Mouse (Mus musculus) hindbrain, postnatal 0 days (tissue): ENCODE results near the gene Cnot10. TPM values are rescaled to one million over a fixed set of nuclear protein-coding genes. Genes with fewer than 3 reads are reported as not detected.

Experiments used
- ATAC-seq: fragments of 200-750 bp; cut with Nextera tagmentation; 2 replicates; pipeline ENCODE4 v1.8.0; 2017; ENCODE audit warnings: mild to moderate bottlenecking, moderate TSS enrichment, moderate library complexity
- DNase-seq: peaks from one replicate; pipeline ENCODE4 v3.0.0-alpha.2; 2015; ENCODE audit warnings: low spot score
- H3K27ac ChIP-seq: fragments of 300-500 bp; sonication (generic); 2 replicates; pipeline ENCODE4 v1.5.1; 2014; ENCODE audit warnings: mild to moderate bottlenecking
- H3K27me3 ChIP-seq: fragments of 300-500 bp; sonication (generic); 2 replicates; pipeline ENCODE4 v1.6.1; 2014; ENCODE audit warnings: low read length, mixed read lengths; ENCODE audit not compliant: insufficient read depth
- H3K36me3 ChIP-seq: fragments of 300-500 bp; sonication (generic); 2 replicates; pipeline ENCODE4 v1.6.1; 2014; ENCODE audit warnings: low read length, mixed read lengths; ENCODE audit not compliant: insufficient read depth
- H3K4me1 ChIP-seq: fragments of 300-500 bp; sonication (generic); 2 replicates; pipeline ENCODE4 v1.6.1; 2014; ENCODE audit warnings: antibody characterized with exemption, low read length, mixed read lengths; ENCODE audit not compliant: insufficient read depth
- H3K4me2 ChIP-seq: fragments of 300-500 bp; sonication (generic); 2 replicates; pipeline ENCODE4 v1.6.1; 2014; ENCODE audit warnings: low read depth, mild to moderate bottlenecking, low read length, moderate library complexity, mixed read lengths
- H3K4me3 ChIP-seq: fragments of 300-500 bp; sonication (generic); 2 replicates; pipeline ENCODE4 v1.5.1; 2014; ENCODE audit warnings: low read length
- H3K9ac ChIP-seq: fragments of 300-500 bp; sonication (generic); replicated peaks from 2 replicates; pipeline ENCODE4 v1.6.1; 2014; ENCODE audit warnings: mild to moderate bottlenecking, low read length, moderate library complexity, mixed read lengths
- H3K9me3 ChIP-seq: fragments of 300-500 bp; sonication (generic); 2 replicates; pipeline ENCODE4 v1.6.1; 2016; ENCODE audit warnings: low read length, mixed read lengths
- CTCF ChIP-seq: IDR thresholded peaks from 2 replicates; pipeline ENCODE4 v1.5.1; 2016; ENCODE audit warnings: antibody characterized with exemption, control low read depth, low read depth
- WGBS: fragments of 180-500 bp; shearing (Covaris S2); extraction: QIAGEN DNeasy Blood & Tissue Kit; methylation state at CpG from one replicate; pipeline ENCODE4 v1.1.7; 2014; 5-methylcytosine and 5-hydroxymethylcytosine counted together
- polyA plus RNA-seq: library from polyadenylated mRNA; unstranded; fragments of >200 nt; fragmentation: Nextera tagmentation; extraction: Ambion mirVana; gene quantifications from 2 replicates; pipeline ENCODE4 v1.2.1, GENCODE M21; 2015
- total RNA-seq: library from RNA; depleted of rRNA; stranded (reverse); fragments of >200 nt; gene quantifications from 2 replicates; pipeline ENCODE4 v1.2.3, GENCODE M21; 2014

Gene Cnot10
- total and polyA plus RNA-seq, 2 experiments from 2014 or later: 34.2 to 45.3 TPM

DNA sequence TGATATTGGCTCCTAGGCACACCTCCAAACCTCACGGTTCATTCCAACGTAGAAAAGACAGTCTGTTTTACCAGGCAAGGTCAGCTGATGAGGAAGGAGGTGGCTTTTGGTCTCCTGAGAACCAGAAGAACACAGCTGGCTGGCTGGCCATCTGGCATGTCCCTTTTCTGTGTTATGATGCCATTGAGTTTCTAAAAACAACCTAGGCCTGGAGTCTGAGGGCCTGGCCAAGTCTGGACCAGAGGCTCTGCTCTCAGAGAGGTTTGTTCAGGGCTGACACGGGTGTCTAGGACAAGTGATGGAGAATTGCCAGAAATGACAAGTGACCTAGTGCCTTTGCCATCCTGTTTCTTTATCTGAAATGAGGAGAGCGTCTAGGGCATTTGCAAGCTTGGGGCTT, 28.1 kb upstream of the Cnot10 start:
- Histone ChIP-seq H3K9ac (no peak overlapping the region), H3K4me2 (no peak overlapping the region), H3K4me3 (no peak overlapping the region), H3K27ac (no peak overlapping the region), H3K9me3 (no peaks in the 10 kb centered on the region), H3K36me3 (no peaks in the 10 kb centered on the region), H3K27me3 (no peaks in the 10 kb centered on the region), H3K4me1 (no peaks in the 10 kb centered on the region)
- 66% methylated on average over 4 of the region's 4 CpGs for WGBS
- ATAC-seq: no peak
- TF ChIP-seq CTCF: no peak
- DNase-seq: no peak

DNA sequence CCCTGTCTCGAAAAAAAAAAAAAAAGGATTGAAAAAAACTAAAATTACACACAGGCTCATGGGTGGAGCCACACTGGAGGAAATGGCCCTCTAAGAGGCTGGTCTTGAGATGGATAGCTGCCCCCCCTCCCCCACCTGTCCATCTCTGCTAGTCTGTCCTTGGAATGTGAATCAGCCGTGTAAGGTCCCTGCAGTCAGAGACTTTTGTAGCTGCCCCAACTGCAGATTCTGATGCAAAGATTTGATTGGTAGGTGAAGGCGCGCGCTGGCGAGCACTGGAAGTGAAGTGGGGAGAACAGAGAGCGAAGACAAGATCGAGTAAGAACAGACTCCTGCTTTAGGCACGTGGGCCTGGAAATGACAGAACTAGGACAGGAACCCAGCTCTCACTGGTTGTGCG, 26.9 kb upstream of the Cnot10 start:
- DNase-seq: no peak
- no peak for ATAC-seq
- Histone ChIP-seq H3K4me2 (no peak overlapping the region), H3K4me3 (no peak overlapping the region), H3K9ac (no peak overlapping the region), H3K27ac (no peak overlapping the region), H3K27me3 (no peaks in the 10 kb centered on the region), H3K36me3 (no peaks in the 10 kb centered on the region), H3K4me1 (no peaks in the 10 kb centered on the region), H3K9me3 (no peaks in the 10 kb centered on the region)
- no peak for TF ChIP-seq CTCF
- WGBS: 85% methylated on average over 10 of the region's 10 CpGs

DNA sequence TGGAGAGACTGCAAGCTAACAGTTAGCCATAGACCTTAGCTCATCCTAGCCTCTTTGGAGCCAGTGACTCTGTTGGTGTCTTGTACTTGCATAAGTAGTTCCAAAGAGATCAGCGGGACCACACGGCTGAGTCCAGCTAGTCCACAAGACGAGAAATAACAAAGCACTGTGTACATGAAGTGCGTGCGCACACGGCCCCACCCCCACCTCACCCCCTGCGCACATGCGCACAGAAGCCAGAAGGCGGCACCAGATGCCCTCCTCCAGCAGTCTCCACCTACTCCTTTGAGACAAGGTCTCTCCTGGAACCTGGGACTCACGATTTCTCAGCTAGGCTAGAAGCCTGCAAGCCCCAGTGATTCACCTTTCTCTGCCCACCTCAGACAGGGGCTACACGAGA, 23.8 kb upstream of the Cnot10 start:
- Histone ChIP-seq H3K4me1 (peaks cover 3% of the 10 kb centered on the region; the same call in 1 of the 2 replicates), H3K27me3 (no peaks in the 10 kb centered on the region), H3K27ac (no peak overlapping the region), H3K36me3 (no peaks in the 10 kb centered on the region), H3K9ac (no peak overlapping the region), H3K9me3 (no peaks in the 10 kb centered on the region), H3K4me3 (no peak overlapping the region), H3K4me2 (no peak overlapping the region)
- ATAC-seq (no peak), DNase-seq (no peak)
- 89% methylated on average over 11 of the region's 11 CpGs for WGBS
- no peak for TF ChIP-seq CTCF

DNA sequence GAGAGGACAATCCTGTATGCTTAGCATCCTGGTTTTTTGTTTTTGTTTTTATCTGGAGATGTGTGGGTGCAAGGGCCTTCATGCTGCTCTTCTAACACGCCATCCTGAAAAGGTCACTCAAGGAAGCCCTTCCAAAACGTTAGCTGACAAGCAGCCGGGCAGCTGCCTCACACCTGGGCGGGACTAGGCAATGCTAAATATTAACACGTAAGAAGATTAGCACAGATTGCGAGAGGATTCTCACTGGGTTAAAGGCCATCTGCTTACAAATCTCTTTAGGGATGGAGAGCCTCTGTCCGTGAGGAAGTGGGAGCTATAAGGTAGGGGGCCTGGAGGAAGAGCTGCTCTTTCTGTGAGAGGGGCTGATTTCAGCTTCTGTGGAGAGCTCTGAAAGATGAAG, 22.0 kb upstream of the Cnot10 start:
- no peaks in the 10 kb centered on the region for H3K9me3 ChIP-seq
- ATAC-seq: no peak
- TF ChIP-seq CTCF: no peak

DNA sequence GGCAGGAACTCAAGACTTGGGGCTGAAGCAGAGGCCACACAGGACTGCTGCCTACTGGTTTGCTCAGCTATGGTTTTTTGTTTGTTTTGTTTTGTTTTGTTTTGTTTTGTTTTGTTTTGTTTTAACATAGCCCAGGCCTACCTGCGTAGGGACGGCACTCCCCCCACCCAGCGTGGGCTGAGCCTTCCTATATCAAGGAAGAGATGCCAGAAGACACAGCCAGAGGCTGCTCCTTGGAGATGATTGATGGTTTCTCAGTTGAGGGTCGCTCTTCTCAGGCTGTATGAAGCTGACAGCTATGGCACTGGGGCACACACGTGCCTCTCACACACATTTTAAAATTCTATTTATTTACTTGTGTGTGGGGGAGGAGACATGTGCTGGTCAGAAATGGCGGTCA, 21.0 kb upstream of the Cnot10 start:
- H3K27ac ChIP-seq: peak overlapping the region; percentile 6; the same call in 1 of the 2 replicates
- peaks cover 3% of the 10 kb centered on the region; the same call in 1 of the 2 replicates for H3K4me1 ChIP-seq
- no peaks in the 10 kb centered on the region for H3K36me3 ChIP-seq
- H3K9me3 ChIP-seq: no peaks in the 10 kb centered on the region
- H3K9ac ChIP-seq: no peak overlapping the region
- no peak overlapping the region for H3K4me3 ChIP-seq
- H3K27me3 ChIP-seq: no peaks in the 10 kb centered on the region
- no peak overlapping the region for H3K4me2 ChIP-seq
- ATAC-seq (no peak), DNase-seq (no peak)
- 50% methylated on average over 6 of the region's 6 CpGs for WGBS
- no peak for TF ChIP-seq CTCF

More for the DNA sequence above, 22.0 kb upstream of the Cnot10 start:
- no peak overlapping the region for H3K4me2 ChIP-seq
- DNase-seq: no peak
- H3K27ac ChIP-seq: no peak overlapping the region
- WGBS: 57% methylated on average over 7 of the region's 7 CpGs
- H3K9ac ChIP-seq: no peak overlapping the region
- no peaks in the 10 kb centered on the region for H3K36me3 ChIP-seq
- H3K4me3 ChIP-seq: no peak overlapping the region
- H3K4me1 ChIP-seq: peaks cover 3% of the 10 kb centered on the region; the same call in 1 of the 2 replicates
- H3K27me3 ChIP-seq: no peaks in the 10 kb centered on the region

DNA sequence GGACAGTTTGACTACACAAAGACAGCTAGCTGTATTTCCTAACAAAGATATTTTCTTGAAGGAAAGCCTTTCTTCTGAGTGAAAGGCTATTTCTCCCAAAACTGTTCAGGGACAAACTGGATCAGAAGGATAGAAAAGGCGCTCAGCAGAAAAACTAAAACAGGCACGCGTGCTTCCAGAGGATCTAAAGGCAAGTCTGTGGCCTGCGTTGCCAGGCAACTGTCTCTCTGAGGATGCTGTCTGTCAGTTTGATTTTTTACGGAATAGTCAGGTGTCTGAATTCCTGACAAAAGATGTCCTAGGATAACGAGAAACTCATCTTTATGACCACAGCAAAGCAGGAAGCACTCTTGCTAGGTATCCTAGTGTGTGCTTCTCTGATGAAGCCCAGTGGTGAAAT, 20.5 kb upstream of the Cnot10 start:
- TF ChIP-seq CTCF: no peak
- WGBS: 40% methylated on average over 6 of the region's 6 CpGs
- H3K27me3 ChIP-seq: no peaks in the 10 kb centered on the region
- no peak overlapping the region for H3K4me2 ChIP-seq
- no peak overlapping the region for H3K4me3 ChIP-seq
- H3K36me3 ChIP-seq: no peaks in the 10 kb centered on the region
- peak overlapping the region; percentile 6; the same call in 1 of the 2 replicates for H3K27ac ChIP-seq
- no peak overlapping the region for H3K9ac ChIP-seq
- DNase-seq (peak; percentile 33), ATAC-seq (no peak)
- H3K4me1 ChIP-seq: peaks cover 3% of the 10 kb centered on the region; the same call in 1 of the 2 replicates
- H3K9me3 ChIP-seq: no peaks in the 10 kb centered on the region

DNA sequence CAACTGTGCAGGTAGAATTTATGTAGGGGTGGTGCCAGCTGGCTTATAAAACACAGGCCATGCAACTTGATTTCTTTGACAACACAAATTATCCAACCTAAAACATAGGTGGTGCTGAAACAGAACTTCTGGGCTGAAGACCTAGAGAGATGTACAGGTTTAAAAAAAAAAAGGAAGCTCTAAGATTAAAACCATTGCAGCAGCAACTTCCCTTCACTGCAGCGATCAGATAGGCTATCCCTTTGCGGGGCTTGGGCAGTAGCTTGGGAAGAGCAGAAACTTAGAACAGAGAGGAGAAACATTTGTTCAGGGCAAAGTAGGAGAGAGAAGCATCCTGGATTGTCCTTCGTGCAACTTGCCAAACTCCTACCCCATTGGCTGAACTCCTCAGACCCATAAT, 16.7 kb upstream of the Cnot10 start:
- Histone ChIP-seq H3K4me3 (no peak overlapping the region), H3K4me1 (peaks cover 3% of the 10 kb centered on the region; the same call in 1 of the 2 replicates), H3K27me3 (no peaks in the 10 kb centered on the region), H3K27ac (no peak overlapping the region), H3K36me3 (no peaks in the 10 kb centered on the region), H3K9ac (no peak overlapping the region), H3K9me3 (no peaks in the 10 kb centered on the region), H3K4me2 (no peak overlapping the region)
- DNase-seq (no peak), ATAC-seq (no peak)
- no peak for TF ChIP-seq CTCF
- 88% methylated on average over 3 of the region's 3 CpGs for WGBS
